Mouse (Mus musculus) embryonic facial prominence, embryonic 12.5 days (tissue): Measurements from ENCODE around the gene Orai2. TPM values are rescaled to one million over a fixed set of nuclear protein-coding genes. Genes with fewer than 3 reads are reported as not detected.
"Not testable (repeated sequence)": the region's sequence is repeated elsewhere in the genome, so short reads cannot be mapped to it uniquely, and the experiment has no call there.

ENCODE experiments used
- ATAC-seq: fragments of 200-750 bp; cut with Nextera tagmentation; 2 replicates; pipeline ENCODE4 v1.8.0; 2017; ENCODE audit not compliant: insufficient number of reproducible peaks, insufficient read depth, low FRiP score, low TSS enrichment
- H3K27ac ChIP-seq: fragments of 300-500 bp; sonication (generic); 2 replicates; pipeline ENCODE4 v1.5.1; 2016; ENCODE audit warnings: mild to moderate bottlenecking
- H3K27me3 ChIP-seq: fragments of 300-500 bp; sonication (generic); 2 replicates; pipeline ENCODE4 v1.6.1; 2016; ENCODE audit warnings: mild to moderate bottlenecking, moderate library complexity
- H3K36me3 ChIP-seq: fragments of 300-500 bp; sonication (generic); 2 replicates; pipeline ENCODE4 v1.6.1; 2016; ENCODE audit warnings: mild to moderate bottlenecking
- H3K4me1 ChIP-seq: fragments of 300-500 bp; sonication (generic); 2 replicates; pipeline ENCODE4 v1.6.1; 2016
- H3K4me2 ChIP-seq: fragments of 300-500 bp; sonication (generic); replicated peaks from 2 replicates; pipeline ENCODE4 v1.6.1; 2016; ENCODE audit warnings: mild to moderate bottlenecking, moderate library complexity
- H3K4me3 ChIP-seq: fragments of 300-500 bp; sonication (generic); 2 replicates; pipeline ENCODE4 v1.5.1; 2016; ENCODE audit warnings: mild to moderate bottlenecking
- H3K9ac ChIP-seq: fragments of 300-500 bp; sonication (generic); 2 replicates; pipeline ENCODE4 v1.6.1; 2016; ENCODE audit warnings: mild to moderate bottlenecking, moderate library complexity
- H3K9me3 ChIP-seq: fragments of 300-500 bp; sonication (generic); 2 replicates; pipeline ENCODE4 v1.6.1; 2016; ENCODE audit warnings: mild to moderate bottlenecking, moderate library complexity
- WGBS: fragments of 180-500 bp; shearing (Covaris S2); methylation state at CpG from one replicate; pipeline ENCODE4 v1.1.7; 2016; 5-methylcytosine and 5-hydroxymethylcytosine counted together
- polyA plus RNA-seq: library from polyadenylated mRNA; unstranded; fragments of >200 nt; fragmentation: Nextera tagmentation; extraction: Ambion mirVana; gene quantifications from 2 replicates; pipeline ENCODE4 v1.2.1, GENCODE M21; 2016

Gene Orai2
- polyA plus RNA-seq = 12.6 and 13.1 TPM in 2 replicates

DNA sequence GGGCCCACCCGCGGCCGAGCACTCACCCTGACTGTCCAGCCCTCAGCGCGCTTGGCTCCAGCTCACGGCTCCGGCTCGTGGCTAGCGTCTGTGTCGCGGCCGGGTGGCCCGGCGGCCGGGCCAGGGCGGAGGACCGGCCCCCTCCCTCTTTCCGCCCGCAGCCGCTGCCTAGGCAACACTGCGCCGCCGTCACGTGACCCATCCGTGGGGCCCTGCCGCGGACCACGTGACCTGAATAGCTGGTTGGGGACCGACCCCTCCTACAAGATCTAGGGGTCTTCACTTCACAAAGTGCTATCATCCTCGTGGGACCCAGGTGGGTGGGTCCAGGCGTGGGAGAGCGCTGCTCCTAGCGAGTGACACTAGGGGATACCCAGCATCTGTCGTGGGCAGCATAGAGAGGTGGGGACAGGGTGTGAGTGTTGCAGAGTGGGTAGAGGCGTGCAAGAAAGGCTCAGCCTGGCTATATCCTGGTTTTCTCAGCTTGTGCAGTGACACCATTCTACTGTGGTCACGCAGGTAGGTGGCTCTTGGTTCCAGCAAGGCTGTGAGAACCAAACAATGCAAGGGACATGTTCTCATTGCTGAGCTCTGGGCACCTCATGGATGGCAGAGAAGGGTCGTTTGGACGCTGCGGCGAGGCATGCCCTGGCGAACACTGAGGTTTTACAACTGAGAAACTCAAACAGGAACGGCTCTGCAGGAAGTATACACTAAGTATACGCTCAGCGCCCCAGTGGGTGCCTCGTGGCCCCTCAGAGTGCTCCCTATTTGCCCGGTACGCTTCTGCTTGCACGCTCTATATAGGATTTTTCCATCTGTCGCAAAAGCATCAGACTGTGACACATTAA lies at the start of gene Orai2:
TSS of gene Orai2 (minus strand) at position 202 of the 851 bp plus-strand sequence.
- 6% methylated on average over 49 of the region's 49 CpGs for WGBS
- Histone ChIP-seq H3K4me2 (peak within 1 kb of the TSS; percentile 93), H3K27me3 (0 out of 2 replicates have a peak, but pooled peaks cover 6% of the 10 kb centered on the region), H3K36me3 (peaks cover 6% of the 10 kb centered on the region; the same call in 1 of the 2 replicates), H3K27ac (0 out of 2 replicates have a peak within 1 kb of the TSS, but pooled peaks have one; percentile 14), H3K9ac (peak within 1 kb of the TSS; percentile 78), H3K4me3 (peak within 1 kb of the TSS; percentile 63), H3K4me1 (peaks cover 11% of the 10 kb centered on the region; the same call in 1 of the 2 replicates), H3K9me3 (0 out of 2 replicates have a peak, but pooled peaks cover 3% of the 10 kb centered on the region)
- peak; percentile 86 for ATAC-seq

DNA sequence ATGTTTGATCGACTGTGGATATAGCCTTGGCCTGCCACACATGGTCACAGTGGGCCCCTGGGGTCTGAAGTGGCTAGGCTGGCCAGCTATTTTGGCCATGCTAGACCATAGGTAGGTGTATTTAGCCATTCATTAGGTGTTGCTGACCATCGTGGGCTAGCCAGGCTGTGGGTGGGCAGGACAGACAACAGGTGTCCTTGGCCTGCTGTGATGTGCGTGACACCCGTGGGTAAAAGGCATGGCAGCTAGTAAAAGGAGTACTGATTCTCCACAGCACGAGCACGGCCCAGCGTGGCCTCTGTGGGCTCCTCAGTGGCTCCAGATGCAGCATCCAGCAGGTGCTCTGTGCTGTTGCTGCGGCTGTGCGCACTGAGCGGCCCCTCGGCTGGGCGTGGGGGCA lies 48.1 kb upstream of the Orai2 start:
- Histone ChIP-seq H3K4me1 (no peaks in the 10 kb centered on the region), H3K36me3 (peaks cover 24% of the 10 kb centered on the region), H3K4me2 (no peak overlapping the region), H3K9me3 (0 out of 2 replicates have a peak, but pooled peaks cover 6% of the 10 kb centered on the region), H3K9ac (no peak overlapping the region), H3K27ac (no peak overlapping the region), H3K27me3 (no peaks in the 10 kb centered on the region), H3K4me3 (no peak overlapping the region)
- WGBS = 83% methylated on average over 12 of the region's 12 CpGs
- ATAC-seq = no peak

DNA sequence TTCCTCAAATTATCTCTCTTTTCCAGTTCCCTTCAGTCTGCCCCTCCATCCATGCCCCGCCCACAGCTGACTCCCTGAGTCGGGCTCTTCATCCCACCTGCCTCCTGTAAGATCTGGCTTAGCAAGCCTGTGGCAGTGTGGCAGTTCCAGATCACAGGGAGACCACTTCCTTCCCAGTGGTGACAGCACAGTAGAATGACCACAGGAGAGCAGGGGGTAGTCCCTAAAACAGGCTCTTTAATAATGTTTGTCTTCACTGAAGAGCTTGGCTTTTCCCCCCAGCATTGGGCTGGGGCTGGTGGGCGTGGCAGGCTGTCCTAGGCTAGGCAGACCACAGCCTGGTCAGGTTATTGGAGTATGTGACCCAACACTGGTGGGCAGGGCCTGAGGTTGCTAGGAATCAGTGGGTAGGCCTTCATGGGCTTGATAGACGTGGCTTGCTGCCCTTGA lies 47.4 kb upstream of the Orai2 start:
- no peak for ATAC-seq
- H3K4me2 ChIP-seq = no peak overlapping the region
- 64% methylated on average over 4 of the region's 4 CpGs for WGBS
- no peak overlapping the region for H3K4me3 ChIP-seq
- H3K9me3 ChIP-seq = 0 out of 2 replicates have a peak, but pooled peaks cover 6% of the 10 kb centered on the region
- H3K27ac ChIP-seq = no peak overlapping the region
- peaks cover 22% of the 10 kb centered on the region for H3K36me3 ChIP-seq
- no peaks in the 10 kb centered on the region for H3K4me1 ChIP-seq
- H3K9ac ChIP-seq = no peak overlapping the region
- H3K27me3 ChIP-seq = no peaks in the 10 kb centered on the region

DNA sequence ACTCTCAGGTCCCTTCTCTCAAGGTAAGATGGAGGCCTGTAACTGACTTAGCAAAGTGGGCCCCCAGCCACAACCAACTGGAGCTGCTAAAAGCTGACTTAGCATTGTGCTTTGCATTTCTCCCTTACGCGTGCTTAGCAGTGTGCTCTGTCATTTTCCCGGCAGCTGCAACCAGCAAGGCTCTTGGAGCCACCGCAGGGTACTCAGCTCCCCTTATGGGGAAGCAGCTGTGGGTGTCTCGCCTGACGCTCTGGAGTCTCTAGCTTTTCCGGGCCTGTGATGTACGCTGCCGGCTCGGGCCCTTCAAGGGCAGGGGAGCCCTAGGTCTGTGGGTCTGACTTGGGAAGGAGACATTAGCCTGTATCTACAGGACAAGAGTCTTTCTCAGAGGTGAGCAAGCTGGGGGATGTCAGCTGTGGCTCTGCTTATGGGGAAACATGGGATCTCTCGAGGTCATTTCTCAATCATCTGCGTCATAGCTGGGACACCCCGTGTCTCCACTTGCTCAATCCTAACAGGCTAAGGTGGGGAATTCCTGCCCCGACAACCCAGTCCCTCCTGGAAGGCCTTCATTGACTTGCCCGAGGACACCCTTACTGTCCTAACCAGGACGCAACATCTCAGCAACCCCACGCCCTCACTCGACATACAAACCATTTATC lies 46.6 kb upstream of the Orai2 start:
- H3K4me2 ChIP-seq = no peak overlapping the region
- no peaks in the 10 kb centered on the region for H3K27me3 ChIP-seq
- no peak overlapping the region for H3K27ac ChIP-seq
- H3K36me3 ChIP-seq = peaks cover 22% of the 10 kb centered on the region
- H3K4me1 ChIP-seq = no peaks in the 10 kb centered on the region
- H3K4me3 ChIP-seq = no peak overlapping the region
- 84% methylated on average over 18 of the region's 18 CpGs for WGBS
- H3K9me3 ChIP-seq = 0 out of 2 replicates have a peak, but pooled peaks cover 6% of the 10 kb centered on the region
- H3K9ac ChIP-seq = no peak overlapping the region
- no peak for ATAC-seq

DNA sequence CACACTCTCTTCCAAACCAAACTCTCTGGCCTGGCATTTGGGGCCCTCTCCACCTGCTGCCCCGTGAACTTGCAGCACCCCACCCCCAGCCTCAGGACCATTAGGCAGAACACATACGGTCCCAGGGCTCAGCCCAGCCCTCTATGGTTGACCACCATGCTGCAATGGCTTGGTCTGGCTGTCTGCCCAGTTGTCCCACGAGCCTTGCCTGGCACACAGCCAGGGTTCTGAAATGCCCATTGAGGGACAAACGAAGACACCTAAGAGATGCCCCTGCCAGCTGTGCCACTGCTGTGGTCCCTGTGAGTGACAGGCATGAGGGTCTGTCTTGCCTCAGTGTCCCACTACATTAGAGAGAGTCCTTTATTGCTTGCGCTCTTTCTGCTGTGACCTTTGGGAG lies 45.4 kb upstream of the Orai2 start:
- Histone ChIP-seq H3K36me3 (peaks cover 13% of the 10 kb centered on the region), H3K9ac (no peak overlapping the region), H3K9me3 (0 out of 2 replicates have a peak, but pooled peaks cover 6% of the 10 kb centered on the region), H3K4me2 (no peak overlapping the region), H3K27ac (no peak overlapping the region), H3K27me3 (no peaks in the 10 kb centered on the region), H3K4me3 (no peak overlapping the region), H3K4me1 (no peaks in the 10 kb centered on the region)
- WGBS = 89% methylated on average over 5 of the region's 5 CpGs
- no peak for ATAC-seq

DNA sequence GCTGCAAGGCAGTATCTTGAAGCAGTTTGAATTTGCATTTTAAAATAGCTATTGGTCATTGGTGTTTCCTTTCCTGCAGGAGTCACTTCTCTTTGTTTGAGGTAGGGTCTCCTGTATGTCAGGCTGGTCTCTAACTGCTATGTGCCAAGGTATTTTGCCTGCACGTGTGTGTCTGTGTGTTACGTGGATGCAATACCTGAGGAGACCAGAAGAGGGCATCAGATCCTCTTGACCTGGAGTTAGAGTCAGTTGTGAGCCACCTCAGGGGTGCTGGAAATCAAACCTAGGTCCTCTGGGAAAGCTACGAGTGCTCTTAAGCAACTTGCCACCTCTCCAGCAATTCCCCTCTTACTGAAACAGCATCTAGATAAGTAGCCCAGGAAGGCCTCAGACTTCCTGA lies 44.7 kb upstream of the Orai2 start:
- Histone ChIP-seq H3K4me3 (no peak overlapping the region), H3K36me3 (peaks cover 10% of the 10 kb centered on the region), H3K4me1 (no peaks in the 10 kb centered on the region), H3K27ac (no peak overlapping the region), H3K4me2 (no peak overlapping the region), H3K27me3 (no peaks in the 10 kb centered on the region), H3K9ac (no peak overlapping the region), H3K9me3 (0 out of 2 replicates have a peak, but pooled peaks cover 6% of the 10 kb centered on the region)
- no peak for ATAC-seq
- 91% methylated on average over 3 of the region's 3 CpGs for WGBS

DNA sequence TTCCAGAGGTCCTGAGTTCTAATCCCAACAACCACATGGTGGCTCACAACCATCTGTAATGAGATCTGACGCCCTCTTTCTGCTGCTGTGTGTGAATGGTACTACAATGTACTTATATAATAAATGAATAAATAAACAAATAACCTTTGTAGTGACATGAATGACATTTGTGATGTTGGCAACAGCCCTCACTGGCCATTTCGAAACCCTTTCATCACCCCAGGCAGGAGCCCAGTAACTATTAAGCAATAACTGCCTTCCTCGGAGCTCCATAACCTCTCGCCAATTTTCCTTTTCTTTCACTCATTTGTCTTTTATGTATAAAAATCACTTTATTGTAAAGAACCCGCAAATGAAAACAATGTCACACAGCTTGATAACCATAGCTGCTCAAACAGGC lies 43.2 kb upstream of the Orai2 start:
- 0 out of 2 replicates have a peak, but pooled peaks cover 6% of the 10 kb centered on the region for H3K9me3 ChIP-seq
- WGBS = 81% methylated on average over 5 of the region's 5 CpGs
- H3K4me1 ChIP-seq = no peaks in the 10 kb centered on the region
- H3K9ac ChIP-seq = no peak overlapping the region
- no peaks in the 10 kb centered on the region for H3K27me3 ChIP-seq
- ATAC-seq = no peak
- no peak overlapping the region for H3K4me2 ChIP-seq
- peaks cover 3% of the 10 kb centered on the region for H3K36me3 ChIP-seq
- H3K4me3 ChIP-seq = no peak overlapping the region
- H3K27ac ChIP-seq = no peak overlapping the region

DNA sequence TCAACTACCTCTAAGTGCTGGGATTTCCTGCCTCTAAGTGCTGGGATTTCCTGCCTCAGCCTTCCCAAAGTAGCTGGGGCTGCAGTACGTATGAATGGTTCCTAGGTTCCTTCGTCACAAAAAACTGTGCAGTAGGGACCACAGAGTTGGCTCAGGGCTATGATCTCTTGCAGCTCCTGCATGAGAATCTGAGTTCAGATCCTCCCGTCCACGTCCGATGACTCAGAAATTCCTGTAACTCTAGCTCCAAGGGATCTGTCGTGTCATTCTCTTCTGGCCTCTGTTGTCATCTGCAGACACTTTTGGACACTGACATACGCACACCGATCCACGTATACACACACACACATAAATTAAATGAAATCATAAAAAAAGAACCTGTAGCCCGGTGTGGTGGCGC lies 42.2 kb upstream of the Orai2 start:
- H3K9ac ChIP-seq = no peak overlapping the region
- H3K4me3 ChIP-seq = no peak overlapping the region
- H3K27me3 ChIP-seq = no peaks in the 10 kb centered on the region
- ATAC-seq = no peak
- 0 out of 2 replicates have a peak, but pooled peaks cover 6% of the 10 kb centered on the region for H3K9me3 ChIP-seq
- H3K4me1 ChIP-seq = no peaks in the 10 kb centered on the region
- 88% methylated on average over 11 of the region's 11 CpGs for WGBS
- no peaks in the 10 kb centered on the region for H3K36me3 ChIP-seq
- H3K27ac ChIP-seq = no peak overlapping the region
- no peak overlapping the region for H3K4me2 ChIP-seq

DNA sequence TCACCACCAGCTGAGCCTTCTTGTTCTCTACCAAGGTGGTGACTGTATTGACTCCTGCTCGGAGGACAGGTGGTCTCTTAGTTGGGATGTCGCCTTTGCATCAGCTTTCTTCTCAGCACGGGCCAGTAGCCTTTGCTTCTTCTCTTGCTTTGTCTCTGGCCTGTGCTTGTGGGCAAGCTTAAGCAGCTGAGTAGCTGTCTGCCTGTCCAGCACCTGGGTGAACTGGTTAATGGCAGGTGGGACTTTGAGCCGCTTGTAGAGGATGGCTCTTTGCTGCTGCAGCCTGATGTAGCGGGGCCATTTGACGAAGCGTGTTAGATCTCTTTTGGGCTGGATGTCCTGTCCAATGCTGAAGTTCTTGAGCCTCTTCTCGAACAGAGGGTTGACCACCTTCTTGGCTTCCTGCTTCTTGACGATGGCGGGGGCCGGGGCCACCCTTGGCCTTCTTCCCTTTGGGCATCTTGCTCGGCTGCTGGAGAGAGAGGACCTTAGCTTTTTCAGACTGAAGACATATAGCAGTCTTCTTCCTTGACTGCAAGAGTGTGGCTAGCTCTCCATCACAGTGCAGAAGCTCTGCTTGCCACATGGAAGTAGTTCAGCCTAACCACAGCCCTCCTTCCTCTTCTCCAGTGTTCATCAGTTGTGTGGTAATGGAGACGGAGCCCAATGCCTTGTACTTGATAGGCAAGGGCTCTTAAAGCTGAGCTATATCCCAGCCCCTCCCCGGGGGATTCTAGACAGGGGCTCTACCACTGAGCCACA lies 41.0 kb upstream of the Orai2 start:
- H3K27ac ChIP-seq = not testable (repeated sequence)

DNA sequence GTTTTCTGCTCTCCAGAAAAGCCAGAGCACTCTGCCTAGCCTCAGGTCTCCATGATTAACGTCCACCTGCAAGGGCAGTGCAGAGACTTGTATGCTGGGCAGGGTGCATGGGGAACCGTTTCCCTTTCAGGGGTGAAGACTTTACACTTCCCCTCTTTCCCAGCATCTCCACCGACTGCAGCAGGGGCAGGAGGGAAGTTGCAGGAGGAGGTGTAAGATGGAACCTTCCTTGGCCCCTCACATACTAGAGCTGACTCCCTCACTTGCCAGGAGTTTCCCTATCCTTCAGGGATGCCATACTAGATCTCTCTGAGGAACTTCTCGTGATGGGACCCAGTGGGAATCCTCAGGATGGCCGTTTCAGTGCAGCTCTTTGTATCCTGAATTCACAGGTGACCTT lies 40.0 kb upstream of the Orai2 start:
- H3K9ac ChIP-seq = no peak overlapping the region
- no peaks in the 10 kb centered on the region for H3K4me1 ChIP-seq
- no peak overlapping the region for H3K4me2 ChIP-seq
- no peaks in the 10 kb centered on the region for H3K27me3 ChIP-seq
- 0 out of 2 replicates have a peak, but pooled peaks cover 4% of the 10 kb centered on the region for H3K9me3 ChIP-seq
- H3K27ac ChIP-seq = no peak overlapping the region
- no peak for ATAC-seq
- no peak overlapping the region for H3K4me3 ChIP-seq
- WGBS = 83% methylated on average over 5 of the region's 5 CpGs
- H3K36me3 ChIP-seq = no peaks in the 10 kb centered on the region

More for the DNA sequence above, 41.0 kb upstream of the Orai2 start:
- H3K4me1 ChIP-seq, H3K4me3 ChIP-seq, H3K9ac ChIP-seq, H3K27me3 ChIP-seq, H3K36me3 ChIP-seq, H3K4me2 ChIP-seq, H3K9me3 ChIP-seq, ATAC-seq: not testable (repeated sequence)
- WGBS = 87% methylated on average over 14 of the region's 14 CpGs

DNA sequence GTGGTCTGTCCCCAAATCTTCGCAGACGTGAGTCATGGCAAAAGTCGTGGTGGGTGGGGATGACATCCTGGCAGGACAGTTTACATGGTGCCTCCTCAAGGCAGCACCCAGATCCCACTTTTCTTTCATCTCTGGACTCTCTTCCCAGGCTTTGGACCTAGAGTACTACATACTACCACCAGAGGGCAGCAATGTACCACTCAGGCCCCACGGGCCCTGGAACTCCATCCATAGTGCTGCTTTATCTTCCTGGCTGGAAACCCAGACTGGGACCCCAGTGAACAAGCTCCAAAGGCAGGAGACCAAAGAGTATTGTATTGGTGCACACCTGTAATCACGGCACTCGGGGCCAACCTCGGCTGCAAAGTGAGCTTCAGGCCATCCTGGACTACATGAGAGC lies 31.3 kb upstream of the Orai2 start:
- Histone ChIP-seq H3K4me2 (no peak overlapping the region), H3K27me3 (no peaks in the 10 kb centered on the region), H3K27ac (no peak overlapping the region), H3K4me1 (peaks cover 6% of the 10 kb centered on the region), H3K9me3 (no peaks in the 10 kb centered on the region), H3K36me3 (peaks cover 3% of the 10 kb centered on the region), H3K4me3 (no peak overlapping the region), H3K9ac (no peak overlapping the region)
- WGBS = 32% methylated on average over 7 of the region's 7 CpGs
- ATAC-seq = peak; percentile 54; the same call in 1 of the 2 replicates
